Mouse (Mus musculus) gonadal fat pad, adult 2 months (tissue): ENCODE results near the gene Strn3. TPM values are rescaled to one million over a fixed set of nuclear protein-coding genes. Genes with fewer than 3 reads are reported as not detected.
"Not testable (repeated sequence)": the region's sequence is repeated elsewhere in the genome, so short reads cannot be mapped to it uniquely, and the experiment has no call there.

Experiments used
- DNase-seq: peaks from one replicate; pipeline ENCODE4 v3.0.0-alpha.2; 2012; ENCODE audit warnings: low read depth
- polyA plus RNA-seq: library from polyadenylated mRNA; depleted of rRNA; stranded (reverse); fragments of >200 nt; gene quantifications from 2 replicates; pipeline ENCODE4 v1.2.3, GENCODE M21; 2012; rRNA removed

Gene Strn3
- polyA plus RNA-seq, 1 experiment = 23.6 TPM

- DNase-seq = no peak
These were observed 71.1 kb downstream of the Strn3 start for GRCm38 (mm10) chr12:51620572-51620971.

GRCm38 (mm10) chr12:51612361-51612760 is 79.3 kb downstream of the Strn3 start:
- no peak for DNase-seq

GRCm38 (mm10) chr12:51606138-51606537 is 85.6 kb downstream of the Strn3 start:
- no peak for DNase-seq

- no peak for DNase-seq
These were observed 88.4 kb downstream of the Strn3 start for GRCm38 (mm10) chr12:51603306-51603705.

GRCm38 (mm10) chr12:51594030-51594470 is 97.6 kb downstream of the Strn3 start:
- no peak for DNase-seq

- DNase-seq = no peak
These were observed 98.3 kb downstream of the Strn3 start, which contains the start of gene Coch for GRCm38 (mm10) chr12:51593229-51594029. Gene Coch, plus strand, starts transcription at chr12:51593341.

- no peak for DNase-seq
These were observed 98.8 kb downstream of the Strn3 start for GRCm38 (mm10) chr12:51592888-51593228.

- no peak for DNase-seq
These were observed 99.8 kb downstream of the Strn3 start for GRCm38 (mm10) chr12:51591921-51592320.

GRCm38 (mm10) chr12:51589263-51589662 is 102.4 kb downstream of the Strn3 start:
- no peak for DNase-seq

GRCm38 (mm10) chr12:51577816-51578215 is 113.9 kb downstream of the Strn3 start:
- not testable (repeated sequence) for DNase-seq

GRCm38 (mm10) chr12:51572651-51573050 is 119.0 kb downstream of the Strn3 start:
- no peak for DNase-seq

- DNase-seq = no peak
These were observed 121.8 kb downstream of the Strn3 start for GRCm38 (mm10) chr12:51569944-51570343.

- no peak for DNase-seq
These were observed 122.2 kb downstream of the Strn3 start for GRCm38 (mm10) chr12:51569472-51569871.

GRCm38 (mm10) chr12:51567225-51567624 is 124.5 kb downstream of the Strn3 start:
- DNase-seq = no peak

GRCm38 (mm10) chr12:51561416-51561815 is 130.3 kb downstream of the Strn3 start:
- no peak for DNase-seq

Other genes with a start within 250 kb of the Strn3 start
- 1.5 and 2.6 TPM in 2 replicates for gene Coch, start 98.6 kb downstream of the Strn3 start, polyA plus RNA-seq
- gene Ap4s1, start 864 bp downstream of the Strn3 start, polyA plus RNA-seq = 10.1 and 13.7 TPM in 2 replicates
- gene Hectd1, start 137.6 kb upstream of the Strn3 start, polyA plus RNA-seq = 24.2 and 30.2 TPM in 2 replicates